Mouse (Mus musculus): ENCODE data around the gene Zfp94. TPM values are rescaled to one million over a fixed set of nuclear protein-coding genes. Genes with fewer than 3 reads are reported as not detected.
"Not testable (repeated sequence)": the region's sequence is repeated elsewhere in the genome, so short reads cannot be mapped to it uniquely, and the experiment has no call there.

Gene Zfp94
- polyA plus RNA-seq, 1 experiment from 2014 or later: 15.8 TPM

GRCm38 (mm10) chr7:24291387-24292090, 24.9 kb downstream of the Zfp94 start:
- no peaks in the 10 kb centered on the region for H3K4me1 ChIP-seq
- no peaks in the 10 kb centered on the region for H3K27me3 ChIP-seq
- H3K36me3 ChIP-seq: peaks cover 97% of the 10 kb centered on the region
- no peak overlapping the region for H3K27ac ChIP-seq
- no peak for ATAC-seq (ENCODE audit: insufficient number of reproducible peaks, insufficient read depth, low FRiP score, low TSS enrichment)
- H3K4me3 ChIP-seq: no peak overlapping the region
- 90% methylated on average over 27 of the region's 27 CpGs for WGBS
- H3K9ac ChIP-seq: no peak overlapping the region
- H3K9me3 ChIP-seq: no peaks in the 10 kb centered on the region
- no peak overlapping the region for H3K4me2 ChIP-seq (replicated peaks)

DNA sequence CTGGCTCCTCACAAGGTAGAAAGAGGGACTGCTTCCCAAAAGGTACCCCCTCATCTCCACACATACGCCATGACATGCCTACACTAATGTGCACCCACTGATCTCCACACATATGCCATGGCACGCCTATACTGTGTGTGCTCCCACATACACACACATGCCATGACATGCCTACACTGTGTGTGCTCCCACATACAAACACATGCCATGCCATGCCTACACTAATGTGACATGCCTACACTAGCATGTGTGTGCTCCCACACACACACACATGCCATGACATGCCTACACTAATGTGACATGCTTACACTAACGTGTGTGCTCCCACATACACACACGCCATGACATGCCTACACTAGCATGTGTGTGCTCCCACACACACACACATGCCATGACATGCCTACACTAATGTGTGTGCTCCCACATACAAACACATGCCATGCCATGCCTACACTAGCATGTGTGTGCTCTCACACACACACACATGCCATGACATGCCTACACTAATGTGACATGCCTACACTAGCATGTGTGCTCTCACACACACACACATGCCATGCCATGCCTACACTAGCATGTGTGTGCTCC, 26.3 kb downstream of the Zfp94 start:
- Histone ChIP-seq H3K4me1 (no peaks in the 10 kb centered on the region), H3K4me3 (no peak overlapping the region), H3K9ac (no peak overlapping the region), H3K36me3 (peaks cover 84% of the 10 kb centered on the region), H3K27me3 (no peaks in the 10 kb centered on the region), H3K9me3 (no peaks in the 10 kb centered on the region), H3K4me2 (replicated peaks) (no peak overlapping the region), H3K27ac (no peak overlapping the region)
- WGBS: 94% methylated on average over 4 of the region's 4 CpGs
- no peak for ATAC-seq (ENCODE audit: insufficient number of reproducible peaks, insufficient read depth, low FRiP score, low TSS enrichment)

- no peak overlapping the region for H3K4me3 ChIP-seq
- ATAC-seq (ENCODE audit: insufficient number of reproducible peaks, insufficient read depth, low FRiP score, low TSS enrichment): no peak
- 93% methylated on average over 6 of the region's 6 CpGs for WGBS
- peaks cover 67% of the 10 kb centered on the region for H3K36me3 ChIP-seq
- H3K9ac ChIP-seq: no peak overlapping the region
- H3K4me1 ChIP-seq: no peaks in the 10 kb centered on the region
- no peak overlapping the region for H3K27ac ChIP-seq
- no peaks in the 10 kb centered on the region for H3K9me3 ChIP-seq
- H3K4me2 ChIP-seq (replicated peaks): no peak overlapping the region
- H3K27me3 ChIP-seq: no peaks in the 10 kb centered on the region
These were observed 28.0 kb downstream of the Zfp94 start for GRCm38 (mm10) chr7:24288512-24288911.

DNA sequence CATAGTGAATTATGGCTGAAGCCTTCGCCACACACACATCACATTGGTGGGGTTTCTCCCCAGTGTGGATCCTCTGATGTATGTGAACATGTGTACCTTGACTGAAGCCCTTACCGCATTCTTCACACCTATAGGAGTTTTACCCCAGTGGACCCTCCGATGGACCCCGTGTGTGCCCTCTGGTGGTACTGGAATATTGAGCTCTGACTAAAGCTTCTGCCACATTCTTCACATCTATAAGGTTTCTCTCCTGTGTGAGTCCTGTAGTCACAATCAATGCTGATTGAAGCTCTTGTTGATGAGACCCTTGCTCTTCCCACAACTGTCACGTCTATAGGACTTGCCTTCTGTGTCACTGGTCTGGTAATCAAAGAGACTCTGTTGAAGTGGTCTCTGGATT, 28.8 kb downstream of the Zfp94 start:
- Histone ChIP-seq H3K4me2 (replicated peaks) (no peak overlapping the region), H3K4me1 (no peaks in the 10 kb centered on the region), H3K27me3 (no peaks in the 10 kb centered on the region), H3K9me3 (no peaks in the 10 kb centered on the region), H3K27ac (no peak overlapping the region), H3K36me3 (peaks cover 58% of the 10 kb centered on the region), H3K9ac (no peak overlapping the region), H3K4me3 (no peak overlapping the region)
- WGBS: 84% methylated on average over 5 of the region's 5 CpGs
- no peak for ATAC-seq (ENCODE audit: insufficient number of reproducible peaks, insufficient read depth, low FRiP score, low TSS enrichment)

- H3K27ac ChIP-seq: no peak overlapping the region
- H3K36me3 ChIP-seq: peaks cover 51% of the 10 kb centered on the region
- H3K4me3 ChIP-seq: no peak overlapping the region
- no peak for ATAC-seq (ENCODE audit: insufficient number of reproducible peaks, insufficient read depth, low FRiP score, low TSS enrichment)
- no peak overlapping the region for H3K4me2 ChIP-seq (replicated peaks)
- H3K9ac ChIP-seq: no peak overlapping the region
- H3K9me3 ChIP-seq: no peaks in the 10 kb centered on the region
- WGBS: 78% methylated on average over 4 of the region's 4 CpGs
- no peaks in the 10 kb centered on the region for H3K4me1 ChIP-seq
- H3K27me3 ChIP-seq: no peaks in the 10 kb centered on the region
These were observed 29.6 kb downstream of the Zfp94 start for GRCm38 (mm10) chr7:24286916-24287315.

DNA sequence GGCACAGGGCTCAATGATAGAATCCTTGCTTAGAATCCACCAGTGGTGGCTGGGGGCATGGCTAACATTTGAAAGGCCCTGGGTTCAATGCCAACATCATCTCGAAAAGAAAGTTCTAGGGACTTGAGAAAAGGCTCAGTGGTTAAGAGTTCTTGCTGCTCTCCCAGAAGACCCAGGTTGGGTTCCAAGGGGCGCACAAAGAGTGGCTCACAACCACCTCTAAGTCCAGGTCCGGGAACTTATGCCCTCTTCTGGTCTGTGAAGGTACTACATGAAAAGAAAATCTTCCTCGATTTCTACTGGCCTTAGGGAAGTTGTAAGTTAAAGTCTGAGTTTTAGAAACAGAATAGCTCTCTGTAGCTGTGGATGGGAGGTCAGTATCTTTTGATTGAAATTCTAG, 30.4 kb downstream of the Zfp94 start:
- Histone ChIP-seq H3K27me3 (no peaks in the 10 kb centered on the region), H3K4me3 (no peak overlapping the region), H3K27ac (no peak overlapping the region), H3K4me1 (no peaks in the 10 kb centered on the region), H3K9me3 (no peaks in the 10 kb centered on the region), H3K36me3 (peaks cover 43% of the 10 kb centered on the region), H3K4me2 (replicated peaks) (no peak overlapping the region), H3K9ac (no peak overlapping the region)
- WGBS: 56% methylated on average over 4 of the region's 4 CpGs
- ATAC-seq (ENCODE audit: insufficient number of reproducible peaks, insufficient read depth, low FRiP score, low TSS enrichment): no peak

- Histone ChIP-seq H3K4me2 (replicated peaks) (no peak overlapping the region), H3K4me1 (no peaks in the 10 kb centered on the region), H3K9ac (no peak overlapping the region), H3K4me3 (no peak overlapping the region), H3K27me3 (no peaks in the 10 kb centered on the region), H3K36me3 (peaks cover 5% of the 10 kb centered on the region; the same call in 1 of the 2 replicates), H3K27ac (no peak overlapping the region), H3K9me3 (no peaks in the 10 kb centered on the region)
- no peak for ATAC-seq (ENCODE audit: insufficient number of reproducible peaks, insufficient read depth, low FRiP score, low TSS enrichment)
- 53% methylated on average over 4 of the region's 4 CpGs for WGBS
These were observed 35.7 kb downstream of the Zfp94 start for GRCm38 (mm10) chr7:24280858-24281145.

DNA sequence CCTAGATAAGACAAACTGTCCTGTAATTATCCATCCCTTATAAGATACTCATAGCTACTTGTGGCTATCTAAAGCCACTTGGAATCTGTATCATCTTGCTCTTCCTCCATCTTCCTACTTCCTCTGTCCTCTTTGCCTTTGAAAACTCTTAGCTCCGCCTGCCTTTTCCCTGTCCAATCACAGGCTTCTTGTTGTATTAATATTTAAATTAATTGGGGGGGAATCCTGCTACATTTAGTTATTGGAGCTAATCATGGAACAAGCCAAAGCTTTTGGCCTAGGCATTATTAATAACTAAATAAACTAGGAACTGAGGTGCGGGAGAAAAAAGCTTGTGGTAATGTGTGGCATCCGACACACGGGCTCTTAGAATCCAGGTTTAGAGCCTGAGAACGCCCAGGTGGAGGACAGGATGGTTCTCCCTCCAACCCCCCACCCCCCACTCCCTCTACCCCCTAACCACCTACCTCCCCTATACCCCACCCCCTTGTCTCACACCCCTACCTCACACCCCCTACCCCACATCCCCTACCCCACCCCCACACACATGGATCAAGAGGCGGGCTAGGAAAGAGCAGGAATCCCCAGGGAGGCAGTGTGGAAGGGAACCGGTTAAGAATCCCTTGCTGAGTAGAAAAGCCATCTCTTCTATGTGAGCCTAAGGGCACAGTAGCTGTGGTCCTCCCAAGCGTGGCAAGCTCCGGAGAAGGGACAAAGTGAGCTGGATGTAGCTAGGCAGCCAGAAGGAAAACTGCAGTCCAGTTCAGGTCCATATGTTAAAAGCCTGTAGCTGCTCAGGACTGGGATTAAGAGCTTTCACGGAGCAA, 36.2 kb downstream of the Zfp94 start:
- no peaks in the 10 kb centered on the region for H3K9me3 ChIP-seq
- H3K4me2 ChIP-seq (replicated peaks): no peak overlapping the region
- no peak overlapping the region for H3K9ac ChIP-seq
- WGBS: 53% methylated on average over 10 of the region's 10 CpGs
- H3K36me3 ChIP-seq: peaks cover 10% of the 10 kb centered on the region
- H3K27me3 ChIP-seq: no peaks in the 10 kb centered on the region
- no peaks in the 10 kb centered on the region for H3K4me1 ChIP-seq
- H3K27ac ChIP-seq: no peak overlapping the region
- no peak for ATAC-seq (ENCODE audit: insufficient number of reproducible peaks, insufficient read depth, low FRiP score, low TSS enrichment)
- H3K4me3 ChIP-seq: no peak overlapping the region

GRCm38 (mm10) chr7:24278771-24279170, 37.7 kb downstream of the Zfp94 start:
- WGBS: 86% methylated on average over 3 of the region's 3 CpGs
- H3K27me3 ChIP-seq; H3K4me2 ChIP-seq (replicated peaks); ATAC-seq (ENCODE audit: insufficient number of reproducible peaks, insufficient read depth, low FRiP score, low TSS enrichment); H3K4me1 ChIP-seq; H3K9ac ChIP-seq; H3K4me3 ChIP-seq; H3K27ac ChIP-seq; H3K9me3 ChIP-seq: not testable (repeated sequence)
- H3K36me3 ChIP-seq: peaks cover 24% of the 10 kb centered on the region

DNA sequence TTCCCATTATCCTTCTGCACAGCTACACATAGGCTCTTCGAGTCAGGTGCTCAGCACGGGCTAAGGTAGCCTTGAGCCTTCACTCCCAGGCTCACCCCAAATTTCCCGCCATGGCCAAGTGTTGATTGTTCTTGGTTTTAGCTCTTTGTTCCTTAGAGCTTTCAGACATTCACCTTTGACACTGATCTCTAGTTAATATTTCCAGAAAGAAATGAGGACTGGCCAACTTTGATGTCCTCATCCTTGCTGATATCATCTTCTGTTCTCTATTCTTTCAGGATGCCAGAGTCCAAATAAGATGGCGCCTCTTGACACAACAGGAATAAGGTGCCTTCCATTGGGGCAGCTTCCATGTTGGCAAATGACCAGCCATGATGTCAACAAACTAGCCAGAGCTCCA, 42.0 kb downstream of the Zfp94 start:
- no peak for ATAC-seq (ENCODE audit: insufficient number of reproducible peaks, insufficient read depth, low FRiP score, low TSS enrichment)
- H3K4me1 ChIP-seq: peaks cover 4% of the 10 kb centered on the region; the same call in 1 of the 2 replicates
- H3K9me3 ChIP-seq: no peaks in the 10 kb centered on the region
- H3K27ac ChIP-seq: no peak overlapping the region
- 91% methylated on average over 4 of the region's 4 CpGs for WGBS
- H3K4me2 ChIP-seq (replicated peaks): no peak overlapping the region
- no peak overlapping the region for H3K9ac ChIP-seq
- H3K4me3 ChIP-seq: no peak overlapping the region
- no peaks in the 10 kb centered on the region for H3K27me3 ChIP-seq
- peaks cover 34% of the 10 kb centered on the region for H3K36me3 ChIP-seq

- Histone ChIP-seq H3K27ac (no peak overlapping the region), H3K4me2 (replicated peaks) (peak overlapping the region; percentile 68; the same call in 1 of the 2 replicates), H3K27me3 (no peaks in the 10 kb centered on the region), H3K36me3 (peaks cover 31% of the 10 kb centered on the region), H3K9ac (no peak overlapping the region), H3K4me1 (peaks cover 4% of the 10 kb centered on the region; the same call in 1 of the 2 replicates), H3K4me3 (no peak overlapping the region), H3K9me3 (no peaks in the 10 kb centered on the region)
- WGBS: 94% methylated on average over 6 of the region's 6 CpGs
- no peak for ATAC-seq (ENCODE audit: insufficient number of reproducible peaks, insufficient read depth, low FRiP score, low TSS enrichment)
These were observed 45.3 kb downstream of the Zfp94 start for GRCm38 (mm10) chr7:24271191-24271590.

DNA sequence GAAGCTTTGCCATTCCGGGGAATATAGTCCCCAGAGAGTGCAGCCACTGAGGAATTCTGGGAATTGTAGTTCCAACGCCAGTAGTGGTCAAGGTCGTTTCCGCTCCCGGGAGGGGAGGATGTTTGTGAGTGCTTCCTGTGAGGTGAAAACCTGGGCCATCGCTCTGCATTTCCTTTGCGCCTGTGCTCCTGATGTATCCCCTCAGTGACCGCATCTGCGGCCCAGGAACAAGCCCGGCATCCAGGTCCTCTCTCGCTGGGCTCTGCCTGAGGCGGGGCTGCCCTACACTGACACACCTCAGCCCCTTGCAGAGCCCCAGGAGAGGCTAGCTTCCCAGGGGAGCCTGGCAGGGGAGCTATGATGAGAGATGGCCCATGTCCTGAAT, 46.2 kb downstream of the Zfp94 start, which contains the start of gene Zfp93:
Gene Zfp93, plus strand, starts transcription at position 133 of the 385 bp plus-strand sequence.
- Histone ChIP-seq H3K4me1 (peaks cover 4% of the 10 kb centered on the region; the same call in 1 of the 2 replicates), H3K4me3 (peak within 1 kb of the TSS; percentile 56), H3K9me3 (no peaks in the 10 kb centered on the region), H3K4me2 (replicated peaks) (peak within 1 kb of the TSS; percentile 68), H3K27ac (no peak within 1 kb of the TSS), H3K9ac (peak within 1 kb of the TSS; percentile 66), H3K36me3 (peaks cover 25% of the 10 kb centered on the region), H3K27me3 (no peaks in the 10 kb centered on the region)
- 0% methylated on average over 12 of the region's 12 CpGs for WGBS
- peak; percentile 94 for ATAC-seq (ENCODE audit: insufficient number of reproducible peaks, insufficient read depth, low FRiP score, low TSS enrichment)
